Mouse (Mus musculus) lung, postnatal 0 days (tissue): ENCODE data around the gene Sgce.

ENCODE experiments used
- CTCF ChIP-seq: IDR thresholded peaks from 2 replicates; pipeline ENCODE4 v1.5.1; 2016; ENCODE audit warnings: antibody characterized with exemption, mild to moderate bottlenecking
- EP300 ChIP-seq: IDR thresholded peaks from 2 replicates; pipeline ENCODE4 v1.6.1; 2016; ENCODE audit warnings: antibody characterized with exemption, mild to moderate bottlenecking, control low read depth

- TF ChIP-seq CTCF: no peak
- TF ChIP-seq EP300: no peak
Observed at GRCm38 (mm10) chr6:4708971-4709370, 38.0 kb downstream of the Sgce start.
